Mouse (Mus musculus) mature B cell (primary cell): ENCODE results near the gene Rbms3.

Source experiments
- in situ Hi-C: fragments of 300-500 bp; cut with MboI; formaldehyde crosslinking; loops from 2 replicates; pipeline ENCODE4 v1.14.3; 2019

Rbms3 gene

DNA sequence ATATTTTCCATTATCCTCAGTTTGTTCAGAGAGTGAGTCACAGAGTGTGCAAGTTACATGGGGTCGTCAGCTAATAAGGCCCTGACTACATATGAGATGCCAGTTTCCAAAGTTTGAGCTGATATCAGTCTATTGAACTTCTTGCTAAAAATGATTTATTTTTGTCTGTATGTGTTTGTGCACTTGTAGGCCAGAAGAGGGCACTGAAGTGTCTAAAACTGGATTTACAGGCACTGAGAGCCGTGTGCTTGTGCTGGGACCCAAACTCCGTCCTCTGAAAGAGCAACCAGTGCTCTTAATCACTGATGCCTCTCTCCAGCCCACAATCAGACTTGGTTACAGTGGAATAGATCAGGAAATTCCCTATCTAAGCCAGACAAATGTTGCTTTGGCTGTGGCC is 882.8 kb downstream of the Rbms3 start:
- in situ Hi-C loops, result no loop called here

- in situ Hi-C loops, result no loop called here
These were observed 891.9 kb downstream of the Rbms3 start for GRCm38 (mm10) chr9:116737786-116738185.

DNA sequence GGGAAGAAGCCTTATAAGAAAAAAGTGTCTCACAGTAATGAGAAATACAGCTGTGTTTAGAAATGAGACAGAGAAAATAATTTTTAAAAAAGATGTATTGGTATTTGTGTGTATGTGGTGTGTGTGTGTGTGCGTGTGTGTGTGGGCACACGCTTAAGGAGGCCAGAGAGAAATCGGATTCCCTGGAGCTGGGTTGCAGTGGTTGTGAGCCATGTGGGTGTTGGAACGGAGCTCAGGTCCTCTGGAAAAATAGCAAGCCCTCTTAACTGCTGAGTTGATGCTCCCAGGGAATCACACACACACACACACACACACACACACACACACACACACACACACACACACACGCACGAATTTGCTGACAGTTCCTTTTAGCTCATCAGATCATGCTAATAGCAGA is 900.5 kb downstream of the Rbms3 start:
- in situ Hi-C loops, result no loop called here

DNA sequence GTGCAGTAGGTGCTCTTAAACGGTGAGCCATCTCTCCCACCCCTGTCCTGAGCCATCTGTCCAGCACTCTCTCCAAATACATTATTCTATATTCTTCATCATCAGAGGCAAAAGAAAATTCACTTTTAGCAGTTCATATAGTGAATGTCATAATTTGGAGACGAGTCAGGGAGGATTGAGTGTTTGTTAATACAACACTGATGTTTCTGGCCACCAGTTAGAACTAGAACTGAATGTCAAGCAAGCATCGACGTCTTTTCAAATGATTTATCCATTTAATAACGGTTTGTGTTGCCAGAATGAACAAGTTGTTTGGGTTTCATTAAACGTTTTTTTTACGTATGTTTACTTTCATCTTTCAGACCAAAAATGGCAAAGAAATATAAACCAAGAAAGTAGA is 901.1 kb downstream of the Rbms3 start:
- in situ Hi-C loops, result no loop called here

- in situ Hi-C loops, result no loop called here
These were observed 901.6 kb downstream of the Rbms3 start for GRCm38 (mm10) chr9:116728093-116728492.

DNA sequence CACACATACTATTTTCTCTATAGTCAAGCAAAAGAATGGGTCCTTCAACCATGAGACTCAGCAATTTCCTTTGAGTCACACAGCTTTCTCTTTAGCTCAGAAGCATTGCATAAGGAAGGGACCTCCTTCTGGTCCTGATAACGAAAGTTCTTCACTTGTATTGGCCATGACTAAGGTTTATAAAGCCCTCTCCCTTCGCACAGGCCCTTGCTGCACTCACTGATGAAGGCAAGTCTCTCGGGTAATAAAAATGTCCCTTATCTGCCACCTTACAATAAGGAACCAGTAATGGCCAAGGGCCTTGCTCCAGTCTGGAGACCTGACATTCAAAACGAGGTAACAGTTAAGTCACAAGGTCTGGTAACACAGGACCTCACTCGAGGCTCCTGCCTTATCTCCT is 905.1 kb downstream of the Rbms3 start:
- in situ Hi-C loops, result no loop called here

DNA sequence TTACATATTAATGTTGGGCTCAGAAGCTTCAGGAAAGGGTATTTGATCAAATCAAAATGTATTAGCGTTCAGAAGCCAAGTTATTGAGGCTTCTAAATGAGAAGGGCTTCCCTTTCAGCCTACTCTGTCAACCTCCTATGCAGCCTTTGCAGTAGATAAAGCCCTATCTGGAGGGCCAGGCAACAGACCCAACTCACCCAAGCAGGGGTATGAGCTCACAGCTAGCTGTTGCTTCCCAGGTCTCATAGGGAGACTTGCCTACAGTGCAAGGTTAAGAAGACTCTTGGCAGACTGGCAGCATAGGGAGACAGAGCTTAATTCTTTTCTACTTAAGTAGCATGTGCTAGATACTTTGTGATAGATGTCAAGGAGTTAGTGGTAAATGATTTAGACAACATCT is 926.6 kb downstream of the Rbms3 start:
- in situ Hi-C loops, result no loop called here

- in situ Hi-C loops, result no loop called here
These were observed 927.1 kb downstream of the Rbms3 start for GRCm38 (mm10) chr9:116702611-116703010.

GRCm38 (mm10) chr9:116701511-116702179 is 928.1 kb downstream of the Rbms3 start:
- in situ Hi-C loops, result no loop called here

DNA sequence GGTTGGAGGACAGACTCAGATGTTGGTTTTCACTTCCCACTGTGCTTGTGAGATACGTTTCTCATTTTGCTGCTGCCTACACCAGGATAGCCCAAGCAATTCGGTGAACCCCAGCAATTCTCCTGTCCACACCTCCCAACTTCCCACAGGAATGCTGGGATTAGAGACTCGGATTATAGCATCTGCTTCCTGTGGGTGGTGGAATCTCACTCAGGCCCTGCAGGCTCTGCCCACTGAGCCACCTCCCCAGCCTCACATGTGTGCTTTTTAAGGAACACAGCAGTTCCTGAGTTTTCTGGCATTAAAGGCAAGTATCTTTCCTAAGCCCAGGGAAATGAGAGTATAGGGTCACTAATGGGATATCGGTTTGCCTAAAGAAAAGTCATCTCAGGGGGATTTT is 941.1 kb downstream of the Rbms3 start:
- in situ Hi-C loops, result no loop called here

GRCm38 (mm10) chr9:116677142-116677541 is 952.6 kb downstream of the Rbms3 start:
- in situ Hi-C loops, result no loop called here

DNA sequence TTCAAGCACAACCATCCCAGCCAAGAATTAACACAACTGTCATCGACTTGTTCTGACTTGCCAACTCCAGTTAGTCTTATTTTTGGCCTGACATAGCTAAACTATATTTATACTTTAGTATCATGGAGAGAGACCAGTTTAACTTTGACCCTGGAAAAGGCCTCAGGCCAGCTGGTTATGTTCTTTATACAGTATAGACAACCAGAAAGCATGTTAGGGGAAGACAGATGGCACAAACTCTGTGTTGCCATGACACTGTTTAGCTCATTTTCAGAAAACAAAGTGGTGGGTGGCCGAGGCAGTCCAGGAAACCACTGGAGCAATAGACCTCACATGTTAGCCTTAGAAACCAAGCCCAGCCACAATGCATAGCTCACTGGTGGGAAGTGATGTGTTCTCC is 953.3 kb downstream of the Rbms3 start:
- in situ Hi-C loops, result no loop called here

DNA sequence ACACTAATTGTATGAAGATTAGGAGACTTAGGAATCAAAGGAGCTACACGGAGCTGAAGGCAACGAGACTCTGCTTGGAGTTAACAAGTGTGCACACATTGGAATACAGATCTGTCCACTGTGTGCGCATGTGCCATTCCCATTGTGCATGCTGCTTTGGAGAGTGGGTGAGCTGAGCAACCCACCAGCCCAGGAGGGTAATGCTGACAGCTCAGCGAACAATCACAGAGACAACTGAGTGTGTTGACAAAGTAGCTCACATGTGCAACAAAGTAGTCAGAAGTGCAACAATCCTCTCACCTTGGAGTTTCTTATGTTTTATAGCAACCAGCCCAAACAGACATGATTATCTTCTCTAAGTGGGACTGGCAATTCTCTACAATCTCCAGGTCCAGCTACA is 955.5 kb downstream of the Rbms3 start:
- in situ Hi-C loops, result no loop called here

GRCm38 (mm10) chr9:116661026-116661425 is 968.7 kb downstream of the Rbms3 start:
- in situ Hi-C loops, result no loop called here

- in situ Hi-C loops, result no loop called here
These were observed 969.8 kb downstream of the Rbms3 start for GRCm38 (mm10) chr9:116659936-116660335.

DNA sequence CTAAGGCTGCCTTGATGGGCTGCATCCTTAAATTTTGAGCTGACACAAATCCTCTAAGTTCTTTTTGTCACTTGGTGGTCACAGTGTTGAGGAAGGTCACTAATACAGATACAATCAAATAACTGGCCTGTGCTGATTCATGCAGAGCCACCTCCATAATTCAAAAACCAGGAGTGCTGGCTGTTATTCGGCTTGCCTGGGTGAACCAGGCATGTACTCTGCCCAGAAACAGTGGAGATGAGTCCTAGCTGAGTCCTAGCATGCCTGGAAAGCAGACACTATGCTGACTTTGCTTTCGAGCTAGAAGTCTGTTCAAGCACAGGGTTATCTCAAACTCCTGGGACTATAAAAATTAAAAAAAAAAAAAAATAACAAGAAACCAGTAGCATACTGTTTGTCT is 972.6 kb downstream of the Rbms3 start:
- in situ Hi-C loops, result no loop called here

DNA sequence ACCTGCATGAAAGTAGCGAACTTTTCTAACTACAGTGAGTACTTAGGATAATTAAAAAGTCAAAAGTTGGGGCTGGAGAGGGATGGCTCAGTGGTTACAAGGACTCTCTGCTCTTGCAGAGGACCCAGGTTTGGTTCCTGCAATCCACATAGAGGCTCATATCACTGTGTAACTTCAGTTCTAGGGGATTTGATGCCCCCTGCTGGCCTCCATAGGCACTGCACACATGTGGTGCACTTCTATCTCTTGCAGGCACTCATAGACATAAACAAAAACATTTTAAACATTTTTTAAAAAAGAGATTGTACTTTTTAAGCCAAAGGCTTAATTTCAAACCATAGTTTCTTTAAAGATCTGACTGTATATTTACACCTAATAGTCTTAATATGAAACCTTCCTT is 978.3 kb downstream of the Rbms3 start:
- in situ Hi-C loops, result no loop called here

DNA sequence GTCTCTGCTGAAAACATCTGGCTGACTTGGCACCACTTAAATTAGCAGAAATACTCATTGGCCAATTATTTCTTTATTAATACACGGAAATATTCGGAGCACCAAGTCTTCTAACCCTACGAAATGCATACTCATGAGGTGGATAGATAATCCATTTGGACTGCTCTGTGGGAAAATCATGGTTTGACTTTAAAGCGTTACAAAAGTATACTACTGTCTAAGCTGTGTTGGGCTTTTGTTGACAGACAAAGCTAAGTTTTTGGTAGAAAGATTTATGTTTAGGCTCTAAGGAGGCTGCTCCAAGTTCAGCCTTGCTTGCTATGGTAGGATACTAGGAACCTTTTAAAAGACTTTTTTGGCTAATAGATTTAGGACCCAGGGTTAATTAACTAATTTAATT is 979.8 kb downstream of the Rbms3 start:
- in situ Hi-C loops, result no loop called here

DNA sequence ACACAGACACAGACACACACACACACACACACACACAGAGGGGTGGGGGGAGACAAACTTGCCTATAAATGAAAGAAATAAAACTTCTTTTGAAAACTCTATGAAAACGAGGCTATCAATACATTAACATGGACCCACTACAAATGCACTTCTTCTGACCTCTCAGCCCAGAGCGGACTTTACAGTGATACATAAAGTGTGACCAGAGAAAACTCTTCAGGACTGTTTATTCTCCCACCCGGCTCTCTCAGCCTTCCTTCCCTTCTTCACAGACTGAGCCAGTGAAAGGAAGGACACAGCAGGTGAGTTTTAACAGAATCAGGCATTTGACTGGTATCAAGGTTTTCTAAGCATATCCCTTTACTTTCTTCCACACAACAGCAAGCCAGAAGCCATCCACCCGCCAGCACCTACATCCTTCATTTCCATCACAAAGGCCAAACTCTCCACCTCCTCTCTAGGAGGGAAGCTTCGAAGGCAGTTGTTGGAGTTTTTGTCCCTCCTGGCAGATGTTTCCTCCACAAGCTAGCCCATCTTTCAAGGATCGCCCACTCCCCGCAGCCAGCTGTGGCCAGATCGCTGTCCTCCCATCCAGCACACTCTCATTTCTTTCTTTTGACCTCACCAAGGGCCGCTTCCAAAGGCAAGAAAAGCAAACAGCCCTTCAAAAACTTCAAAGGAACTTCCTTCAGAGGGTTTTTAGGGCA is 980.5 kb downstream of the Rbms3 start:
- in situ Hi-C loops, result no loop called here

- in situ Hi-C loops, result no loop called here
These were observed 985.1 kb downstream of the Rbms3 start for GRCm38 (mm10) chr9:116644616-116645015.

GRCm38 (mm10) chr9:116640302-116640679 is 989.4 kb downstream of the Rbms3 start:
- in situ Hi-C loops, result no loop called here

GRCm38 (mm10) chr9:116639597-116640301 is 990.0 kb downstream of the Rbms3 start:
- in situ Hi-C loops, result no loop called here

DNA sequence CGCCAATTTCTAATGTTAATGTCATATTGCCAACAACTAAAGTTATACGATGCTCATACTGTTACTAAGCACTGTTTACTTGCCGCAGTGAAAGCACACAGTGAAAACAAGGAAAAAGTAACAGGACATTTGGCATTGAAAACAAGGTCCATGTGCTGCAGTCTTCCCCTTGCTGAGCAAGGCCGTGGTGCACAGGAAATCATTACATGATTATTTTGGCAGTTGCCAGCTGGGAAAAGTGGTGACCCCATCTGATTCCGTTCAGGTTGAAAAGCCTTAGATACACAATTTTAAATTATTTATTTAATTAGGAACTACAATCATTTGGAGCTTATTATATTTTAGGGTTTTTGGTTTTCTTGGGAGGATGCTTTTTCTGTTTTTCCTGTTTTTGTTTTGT is 995.9 kb downstream of the Rbms3 start:
- in situ Hi-C loops, result no loop called here
